Mouse (Mus musculus) olfactory bulb, adult 2 months (tissue): Measurements from ENCODE around the gene Gm3045. TPM values are rescaled to one million over a fixed set of nuclear protein-coding genes. Genes with fewer than 3 reads are reported as not detected.

Experiments
- H3K27ac ChIP-seq: fragments of 200-500 bp; 2 replicates; pipeline ENCODE4 v1.5.1; 2012; ENCODE audit warnings: low read depth, low read length; ENCODE audit not compliant: insufficient read depth
- H3K4me1 ChIP-seq: fragments of 200-500 bp; 2 replicates; pipeline ENCODE4 v1.6.1; 2012; ENCODE audit warnings: low read length; ENCODE audit not compliant: control insufficient read depth, insufficient read depth
- H3K4me3 ChIP-seq: fragments of 200-500 bp; 2 replicates; pipeline ENCODE4 v1.5.1; 2012; ENCODE audit warnings: mild to moderate bottlenecking, low read depth, low read length, moderate library complexity; ENCODE audit not compliant: insufficient read depth
- CTCF ChIP-seq: fragments of 200-500 bp; IDR thresholded peaks from 2 replicates; pipeline ENCODE4 v1.5.1; 2012; ENCODE audit warnings: low read depth, mild to moderate bottlenecking, low read length, moderate library complexity; ENCODE audit not compliant: insufficient read depth
- POLR2A ChIP-seq: fragments of 200-500 bp; IDR thresholded peaks from 2 replicates; pipeline ENCODE4 v1.6.1; 2012; ENCODE audit warnings: mild to moderate bottlenecking, low read depth, low read length, moderate library complexity; ENCODE audit not compliant: insufficient read depth
- WGBS: fragments of 180-500 bp; shearing (Covaris S2); methylation state at CpG from one replicate; pipeline ENCODE4 v1.1.7; 2018; 5-methylcytosine and 5-hydroxymethylcytosine counted together
- polyA plus RNA-seq: library from polyadenylated mRNA; stranded (reverse); fragments of >200 nt; gene quantifications from 2 replicates; pipeline ENCODE4 v1.2.4, GENCODE M21; 2012; ENCODE audit warnings: low replicate concordance; ENCODE audit not compliant: missing spikeins, insufficient read depth, insufficient read length

The Gm3045 gene
- polyA plus RNA-seq, 1 experiment, result not detected

DNA sequence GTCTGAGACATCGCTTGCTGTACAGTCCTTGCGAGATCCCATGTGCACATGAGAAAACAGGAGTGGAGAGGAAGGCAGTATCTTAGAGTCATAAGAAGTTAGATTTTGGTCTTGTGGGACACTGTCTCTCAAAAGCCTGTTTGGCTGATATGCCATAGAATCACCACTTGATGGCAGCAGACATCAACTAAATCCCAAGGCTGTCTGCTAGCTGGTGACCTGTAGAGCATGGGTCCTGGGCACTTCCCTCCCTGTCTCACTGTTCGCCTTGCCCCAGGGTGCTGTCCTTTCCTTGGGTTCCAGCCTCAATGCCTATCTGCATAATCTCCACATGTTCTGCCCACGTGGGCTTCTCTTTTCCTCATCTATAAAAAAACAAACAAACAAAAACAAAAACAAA is 49.0 kb downstream of the Gm3045 start:
- peaks cover 25% of the 10 kb centered on the region for H3K4me1 ChIP-seq
- no peak overlapping the region for H3K27ac ChIP-seq
- 26% methylated on average over 4 of the region's 4 CpGs for WGBS
- TF ChIP-seq POLR2A, result no peak
- peak; percentile 28; the same call in 1 of the 2 replicates for TF ChIP-seq CTCF
- no peak overlapping the region for H3K4me3 ChIP-seq

DNA sequence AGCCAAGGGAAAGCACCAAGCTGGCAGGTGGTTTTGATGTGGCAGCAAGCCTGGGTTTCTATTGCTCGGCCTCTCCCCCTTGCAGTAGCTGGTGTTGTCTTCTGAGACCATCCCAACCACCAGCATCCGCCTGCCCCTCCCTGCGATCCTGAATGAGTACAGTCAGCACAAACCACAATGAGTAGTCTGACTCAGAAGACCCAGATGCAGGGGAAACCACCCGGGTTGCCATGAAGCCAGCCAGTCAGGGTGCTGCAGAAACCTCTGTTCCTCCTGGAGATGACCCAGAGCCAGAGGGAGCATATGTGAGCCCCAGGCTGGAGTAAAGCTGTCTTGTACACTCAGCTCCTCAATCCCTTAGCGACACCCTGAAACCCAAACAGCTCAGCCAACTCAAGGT is 50.4 kb downstream of the Gm3045 start:
- no peak overlapping the region for H3K4me3 ChIP-seq
- no peak overlapping the region for H3K27ac ChIP-seq
- 39% methylated on average over 5 of the region's 5 CpGs for WGBS
- H3K4me1 ChIP-seq, result peaks cover 18% of the 10 kb centered on the region
- TF ChIP-seq CTCF, result no peak
- no peak for TF ChIP-seq POLR2A

DNA sequence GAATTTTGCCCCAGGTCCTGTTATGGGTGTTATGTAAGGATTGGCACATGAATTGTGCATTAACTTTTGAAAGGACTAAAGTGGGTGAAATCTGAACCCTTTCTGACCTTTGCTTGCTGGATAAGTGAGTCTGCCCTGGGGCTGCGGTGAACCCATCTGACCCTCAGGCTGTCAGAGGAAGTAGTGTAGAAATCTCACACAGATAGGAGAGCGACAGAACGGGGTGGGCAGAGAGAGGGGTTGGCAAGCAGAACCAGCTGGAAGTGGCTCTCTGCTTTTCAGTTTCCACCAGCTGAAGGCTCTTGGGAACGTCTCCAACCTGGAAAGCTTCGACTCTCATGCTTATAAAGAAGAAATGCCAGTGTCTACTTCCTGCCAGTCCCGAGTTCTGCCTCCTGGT is 50.9 kb downstream of the Gm3045 start:
- peaks cover 14% of the 10 kb centered on the region for H3K4me1 ChIP-seq
- no peak for TF ChIP-seq CTCF
- TF ChIP-seq POLR2A, result no peak
- no peak overlapping the region for H3K4me3 ChIP-seq
- no peak overlapping the region for H3K27ac ChIP-seq
- WGBS, result 22% methylated on average over 6 of the region's 6 CpGs

DNA sequence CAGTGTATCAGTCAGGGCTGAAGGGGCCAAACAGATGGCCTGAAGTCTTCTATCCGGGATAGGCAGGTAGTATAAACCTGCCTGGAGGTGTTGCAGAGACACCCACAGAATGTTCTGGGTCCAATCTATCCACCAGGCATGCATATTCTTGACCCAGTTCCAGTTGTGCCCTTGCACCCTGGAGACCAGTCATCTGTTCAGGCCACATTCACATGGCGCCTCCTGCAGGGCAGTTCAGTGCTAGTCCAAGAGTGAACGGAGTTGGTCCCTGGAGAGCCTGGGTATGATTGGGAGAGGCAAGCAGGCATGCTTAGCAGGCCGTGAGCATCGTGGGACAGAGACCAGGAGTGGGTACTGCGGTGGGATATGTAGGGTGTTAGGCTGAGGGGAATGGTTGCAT is 51.6 kb downstream of the Gm3045 start:
- WGBS, result 87% methylated on average over 6 of the region's 6 CpGs

DNA sequence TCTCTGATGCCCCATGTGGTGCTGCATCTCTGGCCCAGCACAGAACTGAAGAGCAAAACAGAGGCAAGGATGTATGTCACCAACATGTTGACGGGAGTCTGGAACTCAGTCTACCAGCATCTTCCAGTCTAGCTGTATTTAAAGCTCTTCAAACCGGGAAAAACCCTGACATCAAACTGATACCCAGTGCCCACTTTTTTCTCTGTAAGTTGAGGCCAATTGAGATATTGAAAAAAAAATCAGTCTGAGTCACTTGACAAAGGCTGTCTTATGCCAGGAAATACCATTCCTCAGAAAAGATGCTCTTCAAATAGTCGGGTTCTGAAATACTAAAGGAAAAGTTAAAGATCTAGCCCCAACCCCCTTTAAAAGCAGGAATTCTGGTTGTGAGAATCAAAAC is 55.8 kb downstream of the Gm3045 start, which contains the start of gene Il9:
Gene Il9 (minus strand): TSS at position 101 of the 400 bp plus-strand sequence.
- 86% methylated on average over 3 of the region's 3 CpGs for WGBS
- no peak within 1 kb of the TSS for H3K27ac ChIP-seq
- H3K4me1 ChIP-seq, result peaks cover 4% of the 10 kb centered on the region; the same call in 1 of the 2 replicates
- no peak for TF ChIP-seq CTCF
- no peak for TF ChIP-seq POLR2A
- no peak within 1 kb of the TSS for H3K4me3 ChIP-seq

More for the DNA sequence above, 51.6 kb downstream of the Gm3045 start:
- Histone ChIP-seq H3K4me1 (peaks cover 14% of the 10 kb centered on the region), H3K27ac (no peak overlapping the region), H3K4me3 (no peak overlapping the region)
- no peak for TF ChIP-seq CTCF

Other genes with a start within 250 kb of the Gm3045 start
- not detected in 2 replicates for gene Tifab, start 247.7 kb upstream of the Gm3045 start, polyA plus RNA-seq
- not detected in 2 replicates for gene Neurog1, start 174.4 kb upstream of the Gm3045 start, polyA plus RNA-seq
- not detected in 2 replicates for gene Cxcl14, start 130.0 kb upstream of the Gm3045 start, polyA plus RNA-seq
- gene Slc25a48, start 11.8 kb downstream of the Gm3045 start, polyA plus RNA-seq, result not detected in 2 replicates
- not detected in 2 replicates for gene Il9, start 55.7 kb downstream of the Gm3045 start, polyA plus RNA-seq
- gene Fbxl21, start 95.9 kb downstream of the Gm3045 start, polyA plus RNA-seq, result not detected in 2 replicates
- not detected in 2 replicates for gene Lect2, start 121.9 kb downstream of the Gm3045 start, polyA plus RNA-seq
- gene Tgfbi, start 182.9 kb downstream of the Gm3045 start, polyA plus RNA-seq, result not detected in 2 replicates